Mouse (Mus musculus): ENCODE measurements around the gene Eif5a. TPM values are rescaled to one million over a fixed set of nuclear protein-coding genes. Genes with fewer than 3 reads are reported as not detected.
"Not testable (repeated sequence)": the region's sequence is repeated elsewhere in the genome, so short reads cannot be mapped to it uniquely, and the experiment has no call there.

Eif5a gene
- total and polyA plus RNA-seq, 3 experiments, result 1,419 to 3,314 (median 2,729) TPM

- H3K4me1 ChIP-seq (ENCODE audit: control insufficient read depth in 1 of 2, insufficient read depth in 2 of 2), result peaks cover 6 to 49% of the 10 kb centered on the region in 2 experiments
- peaks cover 19% of the 10 kb centered on the region for H3K27me3 ChIP-seq (replicated peaks)
Observed at GRCm38 (mm10) chr11:69930967-69931537, 9.3 kb upstream of the Eif5a start.

GRCm38 (mm10) chr11:69930176-69930575 is 8.4 kb upstream of the Eif5a start:
- H3K27me3 ChIP-seq (replicated peaks), result peaks cover 10% of the 10 kb centered on the region
- dilution Hi-C loops (cut with MboI; ENCODE audit: extremely low pct_ligation_motif_present, extremely low pct_unique_long_range_greater_than_20kb, low sequenced_read_pairs); H3K27ac ChIP-seq (ENCODE audit: insufficient read depth, low read depth); H3K79me2 ChIP-seq (replicated peaks; ENCODE audit: control insufficient read depth, extremely low read depth, insufficient read depth, poor library complexity, severe bottlenecking); in situ Hi-C loops (cut with MboI; ENCODE audit: low pct_ligation_motif_present, low pct_unique_long_range_greater_than_20kb, low sequenced_read_pairs); H3K36me3 ChIP-seq (replicated peaks in 1 of 2; ENCODE audit: control insufficient read depth in 1 of 2, insufficient read depth in 1 of 2, low read length in 1 of 2); H3K4me3 ChIP-seq (replicated peaks in 1 of 3; ENCODE audit: low read depth in 2 of 3, low read length in 2 of 3, poor library complexity in 1 of 3); DNase-seq (ENCODE audit: extremely low read depth); H3K4me2 ChIP-seq (ENCODE audit: insufficient read depth, low read depth, poor library complexity, severe bottlenecking); H3K9me3 ChIP-seq (replicated peaks; ENCODE audit: low read length); H3K9ac ChIP-seq (ENCODE audit: insufficient read depth, low read depth): not testable (repeated sequence)
- peaks cover 6 to 43% of the 10 kb centered on the region in 2 experiments for H3K4me1 ChIP-seq (ENCODE audit: control insufficient read depth in 1 of 2, insufficient read depth in 2 of 2)

More at GRCm38 (mm10) chr11:69930967-69931537, 9.3 kb upstream of the Eif5a start:
- DNase-seq (ENCODE audit: extremely low read depth), result peak; percentile 69
- dilution Hi-C loops (cut with MboI; ENCODE audit: extremely low pct_ligation_motif_present, extremely low pct_unique_long_range_greater_than_20kb, low sequenced_read_pairs), result no loop called here
- H3K4me2 ChIP-seq (ENCODE audit: insufficient read depth, low read depth, poor library complexity, severe bottlenecking), result no peak overlapping the region
- peak overlapping the region in 1 of 3 experiments; percentile 27 for H3K4me3 ChIP-seq (replicated peaks in 1 of 3; ENCODE audit: low read depth in 2 of 3, low read length in 2 of 3, poor library complexity in 1 of 3)
- H3K9ac ChIP-seq (ENCODE audit: insufficient read depth, low read depth), result no peak overlapping the region
- no peak overlapping the region for H3K27ac ChIP-seq (ENCODE audit: insufficient read depth, low read depth)
- H3K9me3 ChIP-seq (replicated peaks; ENCODE audit: low read length), result no peaks in the 10 kb centered on the region
- H3K36me3 ChIP-seq (replicated peaks in 1 of 2; ENCODE audit: control insufficient read depth in 1 of 2, insufficient read depth in 1 of 2, low read length in 1 of 2), result no peaks in the 10 kb centered on the region
- in situ Hi-C loops (cut with MboI; ENCODE audit: low pct_ligation_motif_present, low pct_unique_long_range_greater_than_20kb, low sequenced_read_pairs), result no loop called here
- no peak for TF ChIP-seq USF2 (conservative IDR thresholded peaks at IDR 0.05; ENCODE audit: low read depth, low read length)
- TF ChIP-seq ZC3H11A (IDR thresholded peaks at IDR 0.05; ENCODE audit: low read depth, low read length), result no peak
- no peak for TF ChIP-seq CTCF (conservative IDR thresholded peaks at IDR 0.05 in 1 of 2, IDR thresholded peaks at IDR 0.05 in 1 of 2; ENCODE audit: low read depth in 2 of 2, low read length in 2 of 2)
- TF ChIP-seq MAX (IDR thresholded peaks at IDR 0.05; ENCODE audit: low read length), result no peak
- TF ChIP-seq MEF2A (IDR thresholded peaks at IDR 0.05; ENCODE audit: borderline replicate concordance, low read depth, low read length), result no peak
- TF ChIP-seq ZMIZ1 (IDR thresholded peaks at IDR 0.05; ENCODE audit: low read depth, low read length), result no peak
- no peak for TF ChIP-seq ELF1 (IDR thresholded peaks at IDR 0.05; ENCODE audit: low read depth, low read length)
- TF ChIP-seq POLR2AphosphoS2 (IDR thresholded peaks at IDR 0.05; ENCODE audit: low read depth, low read length), result no peak
- no peak for TF ChIP-seq NELFE (IDR thresholded peaks at IDR 0.05; ENCODE audit: low read depth, low read length)
- TF ChIP-seq MAFK (IDR thresholded peaks at IDR 0.05; ENCODE audit: insufficient replicate concordance, low read length), result no peak
- no peak for TF ChIP-seq E2F4 (IDR thresholded peaks at IDR 0.05; ENCODE audit: insufficient replicate concordance, low read depth, low read length)
- TF ChIP-seq TCF12 (IDR thresholded peaks at IDR 0.05; ENCODE audit: low read depth, low read length), result no peak
- TF ChIP-seq RCOR1 (conservative IDR thresholded peaks at IDR 0.05; ENCODE audit: low read depth, low read length), result no peak
- no peak for TF ChIP-seq GABPA (IDR thresholded peaks at IDR 0.05; ENCODE audit: insufficient replicate concordance, low read depth, low read length)
- no peak for TF ChIP-seq POLR2A (IDR thresholded peaks at IDR 0.05; ENCODE audit: low read depth, low read length)
- no peak for TF ChIP-seq ETS1 (conservative IDR thresholded peaks at IDR 0.05; ENCODE audit: low read depth, low read length)
- no peak for TF ChIP-seq SMC3 (IDR thresholded peaks at IDR 0.05; ENCODE audit: low read depth, low read length)
- no peak for TF ChIP-seq ZKSCAN1 (IDR thresholded peaks at IDR 0.05; ENCODE audit: borderline replicate concordance, low read depth, low read length)
- no peak for TF ChIP-seq CHD2 (IDR thresholded peaks at IDR 0.05; ENCODE audit: low read length)
- no peaks in the 10 kb centered on the region for H3K79me2 ChIP-seq (replicated peaks; ENCODE audit: control insufficient read depth, extremely low read depth, insufficient read depth, poor library complexity, severe bottlenecking)
